Mouse (Mus musculus): ENCODE results near the gene Plk5.
"Not testable (repeated sequence)": the region's sequence is repeated elsewhere in the genome, so short reads cannot be mapped to it uniquely, and the experiment has no call there.

DNA sequence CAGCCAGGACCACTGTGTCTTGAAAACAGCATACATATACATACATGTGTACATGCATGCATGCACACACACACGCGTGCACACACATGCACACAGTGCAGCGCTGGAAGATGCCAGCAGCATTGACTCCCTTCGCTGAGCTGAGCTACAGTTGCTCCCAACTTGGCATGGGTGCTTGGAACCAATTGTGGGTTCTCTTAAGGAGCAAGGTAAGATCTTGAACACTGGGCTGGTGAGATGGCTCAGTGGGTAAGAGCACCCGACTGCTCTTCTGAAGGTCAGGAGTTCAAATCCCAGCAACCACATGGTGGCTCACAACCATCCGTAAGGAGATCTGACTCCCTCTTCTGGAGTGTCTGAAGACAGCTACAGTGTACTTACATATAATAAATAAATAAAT is 10.3 kb upstream of the Plk5 start:
- TF ChIP-seq CTCF (IDR thresholded peaks at IDR 0.05); EP300 (IDR thresholded peaks at IDR 0.05; ENCODE audit: insufficient read depth, low read depth, low read length): not testable (repeated sequence)

Measured in heart, adult 2 months (tissue).